Mouse (Mus musculus): ENCODE results near the gene Cpm.

Gene Cpm

GRCm38 (mm10) chr10:117634323-117635030 is 5.2 kb downstream of the Cpm start:
- DNase-seq (ENCODE audit: low read depth, low spot score), result no peak

DNA sequence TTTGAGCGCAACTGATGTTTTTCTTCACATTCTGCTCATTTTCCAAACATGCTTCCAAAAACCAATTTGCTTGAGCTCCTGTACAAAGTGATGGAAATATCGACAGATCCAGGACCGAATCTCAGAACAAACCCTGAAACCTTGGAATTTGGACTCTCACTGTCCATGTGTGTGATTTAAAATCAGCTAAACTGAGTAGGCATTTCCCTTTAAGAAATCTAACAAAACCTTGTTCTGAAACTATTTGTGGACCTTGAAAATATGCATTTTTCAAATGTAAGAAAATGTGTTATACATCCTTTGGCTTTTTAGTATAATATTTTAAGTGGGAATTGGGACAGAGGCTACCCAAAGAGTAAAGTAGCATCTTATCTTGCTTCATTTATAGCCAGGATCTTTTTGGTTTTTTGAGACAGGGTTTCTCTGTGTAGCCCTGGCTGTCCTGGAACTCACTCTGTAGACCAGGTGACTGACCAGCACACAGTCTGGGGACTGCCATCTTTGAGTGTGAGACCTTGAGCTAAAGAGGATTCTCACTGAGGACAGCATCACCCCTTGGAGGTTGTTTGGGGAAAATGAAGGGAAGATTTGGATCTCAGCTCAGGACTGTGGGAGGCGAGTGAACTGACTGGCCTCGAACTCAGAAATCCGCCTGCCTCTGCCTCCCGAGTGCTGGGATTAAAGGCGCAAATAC is 5.9 kb downstream of the Cpm start:
- no peak for DNase-seq (ENCODE audit: low read depth, low spot score)

- DNase-seq (ENCODE audit: low read depth, low spot score), result no peak
Observed at GRCm38 (mm10) chr10:117635823-117636589, 6.7 kb downstream of the Cpm start.

DNA sequence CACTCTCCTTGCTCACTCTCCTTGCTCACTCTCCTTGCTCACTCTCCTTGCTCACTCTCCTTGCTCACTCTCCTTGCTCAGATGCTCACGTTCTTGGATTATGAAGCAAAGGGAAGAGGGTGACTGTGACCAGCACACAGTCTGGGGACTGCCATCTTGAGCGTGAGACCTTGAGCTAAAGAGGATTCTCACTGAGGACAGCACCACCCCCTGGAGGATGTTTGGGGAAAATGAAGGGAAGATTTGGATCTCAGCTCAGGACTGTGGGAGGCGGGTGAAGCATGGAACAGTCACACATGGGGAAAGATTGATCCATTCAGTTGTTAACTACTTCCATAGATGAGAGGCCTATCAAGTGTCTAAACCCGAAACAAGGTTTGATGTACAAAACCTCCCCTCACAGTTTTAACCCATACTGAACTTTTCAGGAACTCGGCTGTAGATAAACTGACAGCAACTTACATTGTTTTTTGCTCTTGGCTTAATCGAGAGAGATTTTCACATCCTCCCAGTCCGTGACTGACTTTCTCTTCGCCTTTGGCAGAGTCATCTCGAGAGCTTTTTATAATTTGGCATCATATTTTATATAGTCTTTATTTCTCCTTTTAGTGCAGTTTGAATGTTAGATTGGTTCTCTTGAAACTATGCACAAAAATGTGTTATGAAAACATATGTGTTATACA is 7.9 kb downstream of the Cpm start:
- no peak for DNase-seq (ENCODE audit: low read depth, low spot score)

GRCm38 (mm10) chr10:117637745-117638577 is 8.7 kb downstream of the Cpm start:
- DNase-seq (ENCODE audit: low read depth, low spot score), result no peak

- no peak for DNase-seq (ENCODE audit: low read depth, low spot score)
Observed at GRCm38 (mm10) chr10:117638578-117639220, 9.4 kb downstream of the Cpm start.

DNA sequence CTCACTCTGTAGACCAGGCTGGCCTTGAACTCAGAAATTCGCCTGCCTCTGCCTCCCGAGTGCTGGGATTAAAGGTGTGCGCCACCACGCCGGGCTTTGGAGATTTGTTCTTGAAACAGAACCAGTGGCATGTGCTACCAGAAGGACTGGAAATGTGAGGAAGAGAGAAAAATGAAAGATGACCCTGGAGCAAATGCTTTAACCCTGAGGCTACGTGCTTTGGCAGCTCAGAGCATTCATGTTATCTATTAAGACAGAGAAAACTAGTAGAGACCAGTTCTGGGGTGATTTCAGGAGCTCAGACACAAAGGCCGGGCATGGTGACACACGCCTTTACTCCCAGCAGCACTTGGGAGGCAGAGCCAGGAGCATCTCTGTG is 9.9 kb downstream of the Cpm start:
- no peak for DNase-seq (ENCODE audit: low read depth, low spot score)

DNA sequence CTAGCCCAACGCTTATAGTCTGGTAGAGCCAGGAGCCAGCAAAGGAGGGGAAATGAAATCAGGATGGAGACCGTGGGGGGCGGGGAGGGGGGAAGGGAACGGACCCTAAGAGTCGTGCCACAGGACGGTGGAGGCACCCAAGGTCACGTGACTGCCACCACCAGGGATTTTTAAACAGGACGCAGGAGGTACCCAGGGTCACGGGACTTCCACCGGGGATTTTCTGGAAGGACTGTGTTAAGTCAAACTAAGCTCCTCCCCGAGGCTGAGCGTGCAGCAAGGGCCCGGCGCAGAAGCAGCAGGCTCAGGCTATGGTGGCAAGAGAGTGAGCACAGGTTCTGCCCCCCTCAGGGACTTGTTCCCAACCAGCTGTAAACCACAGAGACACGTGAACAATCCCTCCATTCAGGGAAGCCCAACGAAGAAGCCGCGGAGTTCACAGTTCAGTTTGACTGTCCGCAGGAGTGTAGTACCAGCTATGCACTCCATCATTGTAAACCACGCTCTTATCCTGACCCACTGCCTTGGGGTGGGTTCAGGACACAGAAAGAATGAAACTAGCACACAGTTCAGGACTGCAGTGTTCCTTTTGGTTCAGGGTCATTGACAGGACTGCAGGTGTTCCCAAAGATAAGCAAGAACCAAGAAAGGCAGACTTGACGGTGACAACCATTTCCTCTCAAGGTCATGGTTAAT is 10.7 kb downstream of the Cpm start:
- no peak for DNase-seq (ENCODE audit: low read depth, low spot score)

DNA sequence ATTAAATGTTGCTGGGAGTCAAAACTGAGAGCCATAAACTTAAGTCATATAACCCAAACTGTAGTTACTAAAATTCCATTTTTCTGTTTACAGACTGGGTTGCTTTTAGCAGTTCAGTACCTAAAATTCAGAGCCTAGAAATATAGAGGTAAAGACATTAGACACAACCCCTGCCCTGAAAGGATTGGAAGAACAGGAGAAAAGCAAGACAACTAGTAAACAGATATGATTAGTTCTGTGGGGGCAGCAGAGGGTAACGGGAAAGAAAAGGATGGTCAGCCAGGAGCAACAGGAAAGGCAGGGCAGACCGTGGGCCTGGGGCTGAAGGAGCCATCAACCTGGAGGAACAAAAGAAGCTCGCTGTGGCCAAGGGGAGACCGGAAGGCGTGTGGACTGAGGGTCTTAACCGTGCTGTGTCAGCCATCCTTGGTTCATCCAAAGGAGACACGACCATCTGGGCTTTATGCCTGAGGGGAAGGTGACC is 11.3 kb downstream of the Cpm start:
- no peak for DNase-seq (ENCODE audit: low read depth, low spot score)

GRCm38 (mm10) chr10:117641400-117642200 is 12.3 kb downstream of the Cpm start:
- no peak for DNase-seq (ENCODE audit: low read depth, low spot score)

- no peak for DNase-seq (ENCODE audit: low read depth, low spot score)
Observed at GRCm38 (mm10) chr10:117642201-117642450, 12.8 kb downstream of the Cpm start.

DNA sequence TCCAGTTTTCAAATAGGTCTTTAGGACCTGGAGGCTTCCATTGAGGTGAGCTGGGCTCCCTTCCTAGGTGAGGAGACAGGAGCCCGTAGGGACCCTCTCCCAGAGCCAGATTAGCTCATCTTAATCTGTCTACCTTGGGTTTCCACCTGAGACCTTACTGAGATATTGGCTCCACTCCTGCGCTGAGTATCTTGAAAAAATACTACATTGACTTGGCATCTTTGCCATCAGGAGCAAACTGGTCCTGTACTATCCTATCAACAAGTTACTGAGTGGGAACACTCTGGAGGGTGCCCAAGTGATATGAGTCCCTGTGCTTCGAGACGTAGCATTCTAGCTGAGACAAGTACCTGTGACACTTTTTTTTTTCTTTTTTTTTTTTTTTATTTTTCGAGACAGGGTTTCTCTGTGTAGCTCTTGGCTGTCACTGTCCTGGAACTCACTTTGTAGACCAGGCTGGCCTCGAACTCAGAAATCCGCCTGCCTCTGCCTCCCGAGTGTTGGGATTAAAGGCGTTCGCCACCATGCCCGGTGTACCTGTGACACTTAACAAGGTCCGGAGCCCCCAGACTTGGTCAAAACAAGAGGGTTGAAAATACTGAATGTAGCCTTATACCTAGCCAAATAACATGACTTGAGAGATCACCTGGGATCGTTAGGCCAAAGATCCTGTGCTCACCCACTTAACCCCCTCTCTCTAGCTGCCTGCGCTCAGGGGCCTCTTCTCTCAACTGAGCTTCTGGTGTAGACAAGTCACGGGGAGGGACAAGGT is 13.4 kb downstream of the Cpm start:
- DNase-seq (ENCODE audit: low read depth, low spot score), result no peak

DNA sequence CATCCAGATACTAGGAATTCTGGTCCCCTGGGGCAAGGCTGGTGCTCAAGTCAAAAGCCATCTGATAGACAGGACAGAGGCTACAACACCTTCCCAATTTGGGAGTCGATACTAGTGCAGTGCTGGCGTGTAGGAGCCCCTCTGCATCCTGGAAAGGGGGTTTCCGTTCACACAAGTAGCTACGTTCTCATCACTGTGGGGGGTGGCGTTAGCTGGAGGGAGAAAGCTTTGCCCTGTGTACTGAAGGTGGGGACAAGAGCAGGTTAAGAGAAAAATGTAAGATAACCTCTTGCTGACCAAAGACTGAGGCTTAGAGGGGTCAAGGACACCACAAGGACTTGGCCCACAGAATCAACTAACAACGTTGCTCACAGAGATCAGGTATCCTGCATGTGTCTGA is 14.0 kb downstream of the Cpm start:
- no peak for DNase-seq (ENCODE audit: low read depth, low spot score)

DNA sequence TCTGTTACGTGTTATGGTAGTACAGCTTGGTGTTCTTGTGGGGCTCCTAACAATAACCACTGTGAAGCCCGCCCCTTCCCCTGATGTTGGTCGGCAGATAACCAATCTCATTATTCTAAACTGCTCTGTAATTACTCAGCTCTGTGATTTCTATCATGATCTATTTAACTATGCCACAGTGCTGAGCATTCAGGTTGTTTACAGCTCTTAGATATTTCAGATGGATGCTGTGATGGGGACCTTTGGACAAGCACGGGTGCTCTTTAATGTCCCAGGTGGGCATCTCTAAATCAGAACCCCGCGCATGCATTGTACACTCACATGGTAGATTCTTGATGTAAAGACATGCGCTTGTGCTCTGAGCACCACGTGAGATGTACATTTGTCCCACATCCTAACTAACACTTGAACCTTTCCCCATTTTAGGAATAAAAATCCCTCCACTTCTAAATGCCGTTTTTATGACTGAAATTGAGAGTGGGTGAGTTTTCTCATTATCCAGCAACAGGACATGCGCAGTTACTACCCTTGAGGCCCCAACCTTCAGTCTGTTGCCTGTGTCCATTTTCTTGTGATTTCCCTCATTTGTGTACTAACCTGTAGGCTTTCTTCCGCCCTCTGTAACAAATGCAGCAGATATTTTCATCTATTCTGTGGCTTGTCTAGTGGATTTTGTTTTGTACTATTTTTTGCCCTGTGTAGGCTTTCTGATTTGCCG is 14.6 kb downstream of the Cpm start:
- DNase-seq (ENCODE audit: low read depth, low spot score), result no peak

DNA sequence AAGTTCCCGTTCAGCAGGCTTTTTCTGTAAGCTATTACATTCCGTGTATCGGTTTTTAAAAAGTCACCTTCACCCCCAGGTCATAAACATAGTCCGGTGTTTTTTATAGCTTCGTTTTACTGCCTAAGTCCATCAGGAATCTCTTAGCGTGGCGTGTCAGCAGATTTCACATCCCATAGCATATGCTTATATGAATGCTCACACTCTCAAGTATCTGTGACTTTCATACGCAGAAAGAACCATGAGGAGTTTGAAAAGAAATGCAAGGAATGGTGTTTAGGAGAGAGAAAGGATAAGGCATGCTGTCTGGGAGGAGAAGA is 15.1 kb downstream of the Cpm start:
- DNase-seq (ENCODE audit: low read depth, low spot score), result no peak

DNA sequence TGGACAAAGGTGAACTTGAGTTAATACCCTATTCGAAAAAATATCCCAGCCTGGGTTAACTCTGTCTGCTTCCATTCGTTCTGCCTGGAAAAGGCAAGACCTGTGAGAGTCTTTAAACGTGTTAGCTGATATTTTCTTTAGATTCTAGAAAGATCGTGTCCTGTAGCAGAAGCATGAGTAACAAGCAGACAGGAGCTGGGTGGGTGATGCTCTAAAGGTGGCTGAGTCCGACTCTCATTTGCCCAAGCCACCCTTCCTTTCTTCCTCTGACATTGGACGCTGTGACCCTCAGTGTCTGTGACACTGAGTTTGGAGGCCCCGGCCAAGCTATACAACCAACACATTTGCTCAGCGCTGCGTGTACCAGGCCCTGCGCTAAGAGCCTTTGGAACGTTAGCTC is 15.5 kb downstream of the Cpm start:
- no peak for DNase-seq (ENCODE audit: low read depth, low spot score)

DNA sequence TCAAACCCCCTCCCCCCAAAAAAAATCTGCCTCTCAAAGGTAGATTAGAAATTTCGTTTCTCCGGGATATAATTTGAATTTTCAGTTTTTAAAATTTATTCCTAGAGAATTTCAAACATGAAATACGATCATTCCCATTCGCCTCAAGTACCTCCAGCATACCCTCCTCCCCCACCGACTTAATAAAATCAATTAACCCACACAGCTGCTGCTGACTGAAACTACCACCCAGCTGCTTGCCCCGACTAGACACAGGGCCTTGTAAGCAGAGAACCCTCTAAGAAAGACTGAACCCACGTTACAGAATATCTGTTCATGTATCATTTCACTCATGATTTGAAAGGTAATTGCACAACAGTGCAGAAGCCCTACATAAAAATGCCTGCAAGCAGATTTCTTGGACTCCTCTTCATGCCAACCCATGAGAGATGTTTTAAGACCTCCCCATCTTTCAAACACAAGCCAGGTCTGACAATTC is 16.2 kb downstream of the Cpm start:
- no peak for DNase-seq (ENCODE audit: low read depth, low spot score)

Data from mesoderm, embryonic 11.5 days (tissue).